Mouse (Mus musculus): ENCODE data around the gene Serpinb6e. TPM values are rescaled to one million over a fixed set of nuclear protein-coding genes. Genes with fewer than 3 reads are reported as not detected.

The Serpinb6e gene
- not detected in 2 replicates for total RNA-seq (2014; rRNA removed)
- not detected in 2 replicates for polyA plus RNA-seq (2015; fragmentation: Nextera tagmentation; extraction: Ambion mirVana)

GRCm38 (mm10) chr13:33843308-33843707, at the start of gene Serpinb6e:
Gene Serpinb6e, minus strand, starts transcription at chr13:33843408.
- Histone ChIP-seq H3K4me3 (ENCODE audit: low read depth, low read length) (no peak within 1 kb of the TSS), H3K27ac (ENCODE audit: low read depth, low read length) (no peak within 1 kb of the TSS), H3K36me3 (ENCODE audit: insufficient read depth) (no peaks in the 10 kb centered on the region), H3K9ac (no peak within 1 kb of the TSS), H3K4me1 (ENCODE audit: insufficient read depth) (no peaks in the 10 kb centered on the region), H3K4me2 (ENCODE audit: low read depth) (no peak within 1 kb of the TSS), H3K9me3 (ENCODE audit: low read length) (no peaks in the 10 kb centered on the region), H3K27me3 (ENCODE audit: insufficient read depth, low read length) (no peaks in the 10 kb centered on the region)
- no peak for TF ChIP-seq CTCF (IDR thresholded peaks at IDR 0.05; ENCODE audit: low read depth)
- DNase-seq (no peak), ATAC-seq (no peak)
- WGBS: 53% methylated on average over 1 of the region's 1 CpGs

DNA sequence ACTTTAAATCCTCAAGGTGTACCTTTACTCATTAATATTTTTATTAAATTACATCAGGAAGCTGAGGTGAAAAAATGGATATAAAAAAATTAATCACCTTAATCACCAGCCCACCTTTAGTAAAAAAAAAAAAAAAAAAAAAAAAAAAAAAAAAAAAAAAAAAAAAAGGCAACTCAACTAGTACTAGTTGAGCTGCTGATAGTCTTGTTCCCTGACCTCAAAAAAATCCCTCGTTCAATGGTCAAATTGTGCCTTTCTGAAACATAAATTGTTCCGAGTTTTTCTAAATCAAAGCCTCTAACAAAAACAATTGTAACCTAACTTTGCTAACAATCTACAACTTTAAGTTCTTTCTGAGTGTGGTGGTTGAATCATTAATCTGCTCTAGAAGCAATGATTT, 12.5 kb downstream of the Serpinb6e start:
- no peaks in the 10 kb centered on the region for H3K27me3 ChIP-seq (ENCODE audit: insufficient read depth, low read length)
- no peak overlapping the region for H3K4me2 ChIP-seq (ENCODE audit: low read depth)
- H3K9ac ChIP-seq: no peak overlapping the region
- H3K36me3 ChIP-seq (ENCODE audit: insufficient read depth): no peaks in the 10 kb centered on the region
- no peak for TF ChIP-seq CTCF (IDR thresholded peaks at IDR 0.05; ENCODE audit: low read depth)
- WGBS: 75% methylated on average over 2 of the region's 2 CpGs
- DNase-seq: no peak
- no peak overlapping the region for H3K4me3 ChIP-seq (ENCODE audit: low read depth, low read length)
- H3K9me3 ChIP-seq (ENCODE audit: low read length): no peaks in the 10 kb centered on the region
- no peak overlapping the region for H3K27ac ChIP-seq (ENCODE audit: low read depth, low read length)
- no peaks in the 10 kb centered on the region for H3K4me1 ChIP-seq (ENCODE audit: insufficient read depth)
- ATAC-seq: no peak

- no peaks in the 10 kb centered on the region for H3K27me3 ChIP-seq (ENCODE audit: insufficient read depth, low read length)
Measured at GRCm38 (mm10) chr13:33823421-33823820, 19.8 kb downstream of the Serpinb6e start.

DNA sequence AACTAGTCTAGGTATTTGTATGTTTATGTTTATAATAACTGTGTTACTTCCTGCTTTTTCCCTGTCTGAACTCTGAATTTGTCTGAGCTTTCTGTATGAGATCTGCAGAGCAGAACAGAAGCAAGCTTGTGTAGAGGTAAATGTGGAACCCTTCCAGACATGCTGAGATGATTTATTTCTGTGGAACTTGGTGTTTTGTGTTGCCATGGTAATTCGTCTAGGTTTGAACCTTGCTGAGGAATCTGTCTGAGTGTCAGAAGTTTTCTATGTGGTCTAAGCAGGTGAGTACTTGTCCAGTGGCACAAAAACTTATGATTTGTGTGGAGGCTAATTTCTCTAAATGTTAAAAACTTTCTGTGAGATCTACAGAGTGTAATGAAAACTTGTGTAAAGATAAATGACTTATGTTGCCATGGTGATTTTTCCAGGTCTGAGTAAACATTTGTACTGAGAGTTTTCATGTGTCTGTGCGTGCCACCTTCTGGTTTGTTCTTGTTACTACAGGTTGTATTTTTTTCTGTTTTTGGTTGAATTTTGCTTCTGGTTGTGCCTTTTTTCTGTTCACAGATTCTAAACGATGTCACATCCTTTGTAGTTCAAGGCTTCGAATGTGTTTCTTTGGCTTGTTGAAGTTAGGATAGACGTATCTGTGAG, 21.6 kb downstream of the Serpinb6e start:
- Histone ChIP-seq H3K9ac (no peak overlapping the region), H3K4me1 (ENCODE audit: insufficient read depth) (no peaks in the 10 kb centered on the region), H3K4me3 (ENCODE audit: low read depth, low read length) (no peak overlapping the region), H3K27ac (ENCODE audit: low read depth, low read length) (no peak overlapping the region), H3K4me2 (ENCODE audit: low read depth) (no peak overlapping the region), H3K9me3 (ENCODE audit: low read length) (no peaks in the 10 kb centered on the region), H3K36me3 (ENCODE audit: insufficient read depth) (no peaks in the 10 kb centered on the region), H3K27me3 (ENCODE audit: insufficient read depth, low read length) (no peaks in the 10 kb centered on the region)
- TF ChIP-seq CTCF (IDR thresholded peaks at IDR 0.05; ENCODE audit: low read depth): peak; percentile 45
- 86% methylated on average over 5 of the region's 5 CpGs for WGBS
- peak; percentile 11 for DNase-seq
- no peak for ATAC-seq

More at GRCm38 (mm10) chr13:33823421-33823820, 19.8 kb downstream of the Serpinb6e start:
- Histone ChIP-seq H3K9me3 (ENCODE audit: low read length) (no peaks in the 10 kb centered on the region), H3K9ac (no peak overlapping the region), H3K4me1 (ENCODE audit: insufficient read depth) (no peaks in the 10 kb centered on the region), H3K4me2 (ENCODE audit: low read depth) (no peak overlapping the region), H3K27ac (ENCODE audit: low read depth, low read length) (no peak overlapping the region), H3K4me3 (ENCODE audit: low read depth, low read length) (no peak overlapping the region), H3K36me3 (ENCODE audit: insufficient read depth) (no peaks in the 10 kb centered on the region)
- DNase-seq (no peak), ATAC-seq (no peak)
- no peak for TF ChIP-seq CTCF (IDR thresholded peaks at IDR 0.05; ENCODE audit: low read depth)

Other genes starting within 250 kb of the Serpinb6e start
- gene Serpinb6d, start 182.0 kb downstream of the Serpinb6e start, total RNA-seq (2014; rRNA removed): not detected in 2 replicates
- not detected in 2 replicates for gene Serpinb6d, start 182.0 kb downstream of the Serpinb6e start, polyA plus RNA-seq (2015; fragmentation: Nextera tagmentation; extraction: Ambion mirVana)
- gene Serpinb6c, start 62.3 kb upstream of the Serpinb6e start, total RNA-seq (2014; rRNA removed): 0.85 and 2.2 TPM in 2 replicates
- gene Serpinb6c, start 62.3 kb upstream of the Serpinb6e start, polyA plus RNA-seq (2015; fragmentation: Nextera tagmentation; extraction: Ambion mirVana): 0.18 and 0.23 TPM in 2 replicates
- gene Nqo2, start 121.3 kb upstream of the Serpinb6e start, total RNA-seq (2014; rRNA removed): 4.0 and 4.7 TPM in 2 replicates
- gene Nqo2, start 121.3 kb upstream of the Serpinb6e start, polyA plus RNA-seq (2015; fragmentation: Nextera tagmentation; extraction: Ambion mirVana): 4.7 and 6.3 TPM in 2 replicates
- gene Ripk1, start 159.0 kb upstream of the Serpinb6e start, total RNA-seq (2014; rRNA removed): 8.2 and 10.3 TPM in 2 replicates
- 2.3 and 3.4 TPM in 2 replicates for gene Ripk1, start 159.0 kb upstream of the Serpinb6e start, polyA plus RNA-seq (2015; fragmentation: Nextera tagmentation; extraction: Ambion mirVana)
- 53.0 and 62.6 TPM in 2 replicates for gene Serpinb6a, start 159.4 kb upstream of the Serpinb6e start, total RNA-seq (2014; rRNA removed)
- gene Serpinb6a, start 159.4 kb upstream of the Serpinb6e start, polyA plus RNA-seq (2015; fragmentation: Nextera tagmentation; extraction: Ambion mirVana): 48.1 and 50.6 TPM in 2 replicates
- gene Bphl, start 194.2 kb upstream of the Serpinb6e start, total RNA-seq (2014; rRNA removed): 37.1 and 40.5 TPM in 2 replicates
- 46.0 and 51.2 TPM in 2 replicates for gene Bphl, start 194.2 kb upstream of the Serpinb6e start, polyA plus RNA-seq (2015; fragmentation: Nextera tagmentation; extraction: Ambion mirVana)
- 4,454 and 4,559 TPM in 2 replicates for gene Tubb2a, start 234.6 kb upstream of the Serpinb6e start, total RNA-seq (2014; rRNA removed)
- 3,524 and 3,579 TPM in 2 replicates for gene Tubb2a, start 234.6 kb upstream of the Serpinb6e start, polyA plus RNA-seq (2015; fragmentation: Nextera tagmentation; extraction: Ambion mirVana)